Mouse (Mus musculus): ENCODE data around the gene Tmem179b.

Tmem179b gene

GRCm38 (mm10) chr19:8774086-8774835 is at the start of gene Tmem179b:
Gene Tmem179b, minus strand, starts transcription at chr19:8774467.
- peak; percentile 87 for DNase-seq (ENCODE audit: low read depth, low spot score)

- DNase-seq (ENCODE audit: low read depth, low spot score) = no peak
These were observed 48.4 kb upstream of the Tmem179b start for GRCm38 (mm10) chr19:8822696-8823095.

DNA sequence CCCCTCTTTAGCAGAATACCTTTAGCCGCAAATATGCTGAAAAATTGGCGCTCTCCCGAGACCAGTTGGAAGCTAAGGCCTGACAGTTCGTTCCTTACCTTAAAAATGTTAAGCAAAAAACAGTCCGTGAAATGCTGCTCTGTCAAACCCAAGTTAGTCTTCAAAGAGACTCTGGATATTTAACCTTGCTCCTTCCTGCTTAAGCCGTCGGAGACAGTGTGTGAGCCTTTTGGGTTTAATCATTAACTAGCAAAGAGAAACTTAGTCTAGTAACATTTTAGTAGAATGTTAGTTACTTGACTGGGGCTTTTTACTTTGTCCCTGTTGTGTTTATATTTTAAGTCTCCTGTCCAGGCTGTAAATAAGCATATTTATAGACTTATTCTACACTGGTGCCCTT is 46.9 kb upstream of the Tmem179b start:
- no peak for DNase-seq (ENCODE audit: low read depth, low spot score)

- no peak for DNase-seq (ENCODE audit: low read depth, low spot score)
These were observed 46.2 kb upstream of the Tmem179b start for GRCm38 (mm10) chr19:8820424-8820956.

GRCm38 (mm10) chr19:8819596-8820423 is 45.5 kb upstream of the Tmem179b start, which contains the start of gene Hnrnpul2:
Gene Hnrnpul2, plus strand, starts transcription at chr19:8820010.
- DNase-seq (ENCODE audit: low read depth, low spot score) = peak; percentile 98

GRCm38 (mm10) chr19:8818801-8819595 is 44.7 kb upstream of the Tmem179b start, which contains the start of gene Ttc9c:
Gene Ttc9c, minus strand, starts transcription at chr19:8819333.
- DNase-seq (ENCODE audit: low read depth, low spot score) = peak; percentile 99

DNA sequence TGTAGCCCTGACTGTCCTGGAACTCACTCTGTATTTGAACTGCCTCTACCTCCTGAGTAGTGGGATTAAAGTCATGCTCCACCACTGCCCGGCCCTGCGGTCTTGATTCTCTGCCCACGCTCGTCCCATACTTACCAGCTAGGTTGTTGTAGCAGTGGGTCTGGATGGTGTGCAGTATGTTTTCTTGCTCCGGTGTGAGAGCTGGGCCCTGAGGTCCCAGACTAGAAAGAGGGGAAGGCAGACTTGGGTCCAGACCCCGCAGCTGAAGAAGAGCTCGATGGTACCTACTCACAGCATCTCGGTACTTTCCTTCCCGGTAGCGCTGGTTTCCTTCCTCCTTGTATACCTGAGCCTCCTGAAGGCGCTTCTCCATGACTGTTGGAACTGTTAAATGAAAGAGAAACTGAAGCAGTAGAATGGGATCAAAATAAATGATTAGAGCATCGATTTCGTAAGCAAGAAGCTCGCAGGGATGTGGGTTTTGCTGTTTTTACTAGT is 44.1 kb upstream of the Tmem179b start:
- no peak for DNase-seq (ENCODE audit: low read depth, low spot score)

DNA sequence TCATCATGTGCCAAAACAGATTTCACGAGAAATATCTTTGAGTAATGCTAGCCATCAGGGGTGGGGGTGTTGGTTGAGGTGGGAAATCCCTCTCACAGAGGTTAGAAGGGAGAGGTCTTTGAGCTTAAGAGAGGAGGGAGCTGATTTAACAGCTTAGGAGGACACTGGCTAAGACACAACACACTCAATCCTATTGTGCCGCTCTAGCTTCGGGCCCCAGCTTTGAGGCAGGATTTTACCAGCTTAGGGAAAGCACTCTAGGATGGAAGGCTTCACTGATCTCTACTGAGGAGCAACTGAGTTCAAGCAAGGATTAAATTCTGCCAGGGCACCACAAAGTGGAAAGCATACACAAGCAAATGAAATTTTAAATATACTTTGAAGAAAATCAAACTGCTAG is 42.7 kb upstream of the Tmem179b start:
- no peak for DNase-seq (ENCODE audit: low read depth, low spot score)

- no peak for DNase-seq (ENCODE audit: low read depth, low spot score)
These were observed 41.5 kb upstream of the Tmem179b start for GRCm38 (mm10) chr19:8815812-8816211.

DNA sequence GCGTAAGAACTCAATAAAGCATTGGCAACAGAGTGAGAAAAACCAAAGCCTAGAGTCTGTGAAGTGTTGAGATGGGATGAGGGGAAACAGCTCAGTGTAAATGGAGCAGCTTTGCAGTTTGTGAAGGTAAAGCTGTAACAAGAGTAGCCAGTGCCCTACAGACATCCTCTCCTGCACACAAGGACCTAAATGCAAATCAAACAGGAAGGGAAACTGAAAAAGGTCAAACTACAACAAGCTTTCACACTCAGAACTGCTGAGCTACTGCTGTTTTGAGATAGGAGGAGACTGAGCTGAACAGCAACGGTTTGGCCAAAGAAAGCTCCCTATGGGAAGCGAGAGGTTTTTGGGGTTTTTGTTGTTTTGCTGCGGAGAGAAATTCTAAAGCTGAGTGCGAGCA is 32.5 kb upstream of the Tmem179b start:
- no peak for DNase-seq (ENCODE audit: low read depth, low spot score)

DNA sequence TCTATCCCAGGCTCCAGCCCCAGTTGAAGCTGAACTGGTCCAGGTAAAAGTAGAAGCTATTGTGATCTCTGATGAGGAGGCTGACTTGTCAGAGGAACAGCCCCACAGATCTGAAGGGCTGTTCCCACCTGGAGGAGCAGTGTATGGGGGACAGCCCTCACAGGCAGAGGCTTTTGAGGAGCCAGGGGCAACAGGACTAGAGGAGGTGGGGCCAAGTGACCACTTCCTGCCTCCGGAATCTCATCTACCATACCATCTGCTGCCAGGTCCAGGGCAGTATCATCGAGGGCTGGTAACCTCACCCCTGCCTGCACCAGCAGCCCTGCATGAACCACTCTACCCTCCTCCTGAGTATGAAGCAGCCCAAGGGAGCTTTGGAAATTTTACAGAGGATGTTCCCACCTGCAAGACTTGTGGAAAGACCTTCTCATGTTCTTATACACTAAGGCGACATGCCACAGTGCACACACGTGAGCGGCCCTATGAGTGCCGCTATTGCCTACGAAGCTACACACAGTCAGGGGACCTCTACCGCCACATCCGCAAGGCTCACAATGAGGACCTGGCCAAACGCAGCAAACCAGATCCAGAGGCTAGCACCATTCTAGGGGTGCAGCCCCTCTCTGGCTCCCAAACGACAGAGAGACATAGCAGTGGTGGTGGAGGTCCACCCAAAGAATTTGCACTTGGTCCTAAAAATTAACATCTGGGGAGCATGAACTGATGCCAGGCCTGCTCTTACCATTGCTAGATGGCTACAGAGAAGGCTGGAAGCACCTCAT is 29.8 kb upstream of the Tmem179b start:
- no peak for DNase-seq (ENCODE audit: low read depth, low spot score)

DNA sequence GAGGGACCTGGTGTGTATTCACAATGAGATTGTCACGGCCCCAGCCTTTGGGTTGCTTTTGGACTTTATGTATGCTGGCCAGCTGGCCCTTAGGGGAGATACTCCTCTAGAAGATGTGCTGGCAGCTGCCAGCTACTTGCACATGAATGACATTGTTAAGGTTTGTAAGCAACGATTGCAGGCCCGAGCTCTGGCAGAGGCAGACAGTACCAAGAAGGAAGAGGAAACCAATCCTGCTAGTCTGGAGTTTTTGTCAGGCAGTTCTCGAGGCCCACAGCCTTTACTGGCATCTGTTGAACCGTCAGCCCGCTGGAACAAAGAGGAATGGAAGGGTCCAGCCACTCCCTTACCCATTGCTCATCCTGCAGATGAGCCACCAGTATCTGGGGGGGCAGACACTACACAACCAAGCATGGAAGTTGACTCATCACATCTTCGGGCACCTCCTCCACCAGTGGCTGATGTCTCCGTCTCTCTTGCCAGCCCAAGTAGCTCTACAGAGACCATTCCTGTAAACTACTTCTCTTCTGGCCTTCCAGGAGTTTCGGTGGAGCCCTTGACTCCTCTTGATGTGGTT is 29.0 kb upstream of the Tmem179b start:
- DNase-seq (ENCODE audit: low read depth, low spot score) = no peak

GRCm38 (mm10) chr19:8802130-8802821 is 28.0 kb upstream of the Tmem179b start, which contains the start of gene Zbtb3:
Gene Zbtb3, plus strand, starts transcription at chr19:8802555.
- DNase-seq (ENCODE audit: low read depth, low spot score) = peak; percentile 98

DNA sequence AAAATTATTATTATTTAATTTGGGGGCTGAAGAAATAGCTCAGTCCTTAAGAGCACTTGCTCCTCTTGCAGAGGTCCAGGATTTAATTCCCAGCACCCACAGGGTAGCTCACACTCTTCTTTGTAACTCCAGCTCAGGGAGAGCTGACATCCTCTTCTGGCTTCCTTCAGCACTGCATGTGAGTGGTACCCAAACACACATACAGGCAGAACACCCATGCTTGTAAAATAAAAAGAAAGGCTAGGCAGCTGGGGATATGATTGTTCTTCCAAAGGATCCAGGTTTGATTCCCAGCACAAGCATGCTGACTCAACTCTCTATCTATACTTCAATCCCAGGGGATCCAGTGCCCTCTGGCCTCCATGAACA is 24.7 kb upstream of the Tmem179b start:
- no peak for DNase-seq (ENCODE audit: low read depth, low spot score)

DNA sequence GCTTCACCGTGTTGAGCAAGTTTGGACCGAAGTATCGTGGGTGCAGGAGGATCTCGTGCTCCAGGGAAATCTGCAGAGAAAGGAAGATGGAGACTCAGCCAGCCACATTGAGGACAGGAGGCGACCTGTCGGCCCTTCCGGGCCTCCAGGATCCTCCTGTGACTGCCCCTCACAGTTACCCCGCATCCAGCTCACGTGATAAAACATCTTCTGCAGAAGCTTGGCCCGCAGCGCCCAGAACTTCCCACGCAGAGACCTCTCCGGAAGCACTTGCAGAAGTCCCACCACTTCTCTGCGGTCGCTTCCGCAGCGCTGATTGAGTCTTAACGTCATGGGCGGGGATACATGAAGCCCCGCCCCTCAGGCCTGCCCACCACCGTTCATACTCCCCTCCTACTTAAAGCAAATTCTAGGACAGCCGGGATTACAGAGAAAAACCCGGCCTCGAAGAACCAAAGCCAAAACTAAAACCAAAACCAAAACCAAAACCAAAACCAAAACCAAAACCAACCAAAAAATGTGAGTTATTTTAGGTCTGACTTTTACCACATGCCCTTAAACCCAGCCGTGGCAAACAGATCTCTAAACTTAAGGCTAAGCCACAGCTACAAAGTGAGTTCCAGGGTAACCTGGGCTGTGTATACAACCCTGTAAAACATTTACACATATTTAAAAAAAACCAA is 24.1 kb upstream of the Tmem179b start, which contains the start of gene Polr2g:
Polr2g (minus strand) TSS at position 314 of the 683 bp plus-strand sequence.
- DNase-seq (ENCODE audit: low read depth, low spot score) = peak; percentile 80

DNA sequence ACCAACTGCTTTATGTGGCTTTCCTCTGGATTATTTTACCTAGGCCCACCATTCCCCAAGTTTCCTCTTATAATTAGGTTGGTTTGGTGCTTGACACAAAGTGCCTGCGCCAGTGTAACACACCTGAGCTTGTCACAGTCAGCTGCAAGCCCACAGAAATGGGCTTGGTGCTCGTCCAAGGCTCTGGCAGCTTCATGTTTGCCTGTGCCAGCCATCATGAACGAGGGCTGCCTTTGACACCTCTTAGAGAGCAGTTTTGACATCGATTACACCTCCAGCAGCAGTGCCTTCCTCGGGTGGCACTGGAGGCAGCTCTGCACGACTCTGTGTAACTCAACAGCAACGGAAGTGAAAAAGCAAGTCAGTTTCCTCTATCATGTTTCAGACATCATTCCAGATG is 15.9 kb upstream of the Tmem179b start:
- no peak for DNase-seq (ENCODE audit: low read depth, low spot score)

DNA sequence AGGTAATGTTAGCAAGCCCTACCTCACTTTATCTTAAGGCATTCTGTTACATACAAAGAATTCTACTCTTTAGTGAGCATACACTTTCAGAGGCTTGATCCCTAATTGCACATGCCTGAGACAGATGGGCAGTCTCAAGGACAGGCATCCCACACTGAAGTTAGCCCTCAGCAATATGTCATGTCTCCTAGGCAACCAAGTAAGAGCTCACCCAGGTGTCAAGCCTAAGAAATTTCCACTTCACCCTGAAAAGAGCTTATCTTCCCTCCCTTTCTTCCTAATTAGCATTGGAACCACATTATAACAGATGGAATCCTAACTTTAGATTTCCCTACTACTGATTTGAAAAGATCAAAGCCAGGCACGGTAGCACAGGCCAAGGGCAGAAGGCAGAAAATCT is 14.9 kb upstream of the Tmem179b start:
- no peak for DNase-seq (ENCODE audit: low read depth, low spot score)

GRCm38 (mm10) chr19:8788521-8788920 is 14.3 kb upstream of the Tmem179b start:
- no peak for DNase-seq (ENCODE audit: low read depth, low spot score)
